9 mouse cellular contexts compared by ENCODE assay signal in genomic region chr7:96417251-96418004, GRCm38 (mm10).
DNase-seq lines count a peak whose midpoint lies in the region; ATAC-seq and TF ChIP-seq lines count a peak whose summit lies in the region.
"Had no signal": no experiment of that assay in that cellular context is flagged by ENCODE, and none has a peak within 500 bp of the region (broad histone marks: within the 10 kb centered on the region; RNA-seq: fewer than 3 reads in every experiment).

No protein-coding gene starts in this region.

- H3K4me1 ChIP-seq in midbrain, embryonic 13.5 days (replicated peaks), result peaks cover 14% of the 10 kb centered on the region
- no peaks in the 10 kb centered on the region; the same call in 1 of the 2 replicates for H3K4me1 ChIP-seq in midbrain, embryonic 11.5 days (ENCODE audit: control insufficient read depth, insufficient read depth, low read length)
- H3K4me1 ChIP-seq in lung, adult 2 months (ENCODE audit: control insufficient read depth, insufficient read depth, low read length), result no peaks in the 10 kb centered on the region; the same call in 1 of the 2 replicates

- no peaks in the 10 kb centered on the region for H3K36me3 ChIP-seq in midbrain, embryonic 13.5 days
- H3K36me3 ChIP-seq in midbrain, embryonic 11.5 days (ENCODE audit: control insufficient read depth, insufficient read depth, low read length), result no peaks in the 10 kb centered on the region

- H3K27me3 ChIP-seq in midbrain, embryonic 13.5 days, result no peaks in the 10 kb centered on the region
- no peaks in the 10 kb centered on the region for H3K27me3 ChIP-seq in midbrain, embryonic 11.5 days (ENCODE audit: control insufficient read depth, insufficient read depth, low read length)

- H3K4me2 ChIP-seq in midbrain, embryonic 13.5 days (replicated peaks), result no peak overlapping the region
- no peak overlapping the region for H3K4me2 ChIP-seq in midbrain, embryonic 11.5 days

- ATAC-seq in midbrain, embryonic 13.5 days, result peak; percentile 63
- no peak for ATAC-seq in midbrain, embryonic 11.5 days (ENCODE audit: low FRiP score)
- no peak for ATAC-seq in activated CD4-positive, CD25-positive, alpha-beta regulatory T cell, adult 4 months

- TF ChIP-seq CTCF in lung, adult 2 months (IDR thresholded peaks at IDR 0.05; ENCODE audit: insufficient read depth, low read length), result no peak

- H3K9me3 ChIP-seq in midbrain, embryonic 13.5 days, result no peaks in the 10 kb centered on the region
- no peaks in the 10 kb centered on the region for H3K9me3 ChIP-seq in midbrain, embryonic 11.5 days (ENCODE audit: control insufficient read depth, low read length)

- no peak overlapping the region for H3K27ac ChIP-seq in midbrain, embryonic 13.5 days
- H3K27ac ChIP-seq in midbrain, embryonic 11.5 days (ENCODE audit: low read depth, low read length), result no peak overlapping the region

- H3K4me3 ChIP-seq in midbrain, embryonic 13.5 days (replicated peaks), result no peak overlapping the region
- no peak overlapping the region for H3K4me3 ChIP-seq in midbrain, embryonic 11.5 days (ENCODE audit: low read depth, low read length)
- no peak overlapping the region for H3K4me3 ChIP-seq in lung, adult 2 months (replicated peaks; ENCODE audit: extremely low read depth, low read depth, low read length)
- H3K4me3 ChIP-seq: erythroblast, embryonic 14.5 days had no signal

- no peak overlapping the region for H3K9ac ChIP-seq in midbrain, embryonic 13.5 days (replicated peaks)
- no peak overlapping the region for H3K9ac ChIP-seq in midbrain, embryonic 11.5 days (ENCODE audit: low read length)

- TF ChIP-seq POLR2A in lung, adult 2 months (IDR thresholded peaks at IDR 0.05; ENCODE audit: borderline replicate concordance, extremely low read depth, low read depth, low read length), result no peak

- WGBS in midbrain, embryonic 13.5 days, result 84% methylated on average over 13 of the region's 13 CpGs
- 91% methylated on average over 13 of the region's 13 CpGs for WGBS in midbrain, embryonic 11.5 days
- WGBS in lung, adult 2 months, result 49% methylated on average over 13 of the region's 13 CpGs

- DNase-seq in midbrain, embryonic 11.5 days (ENCODE audit: low spot score, missing footprints), result no peak
- DNase-seq in cerebellum, postnatal 10 days, result peak; percentile 90 to 95
- peak; percentile 52 for DNase-seq in gastrocnemius, postnatal 25 days
- DNase-seq in kidney, postnatal 25 days, result peak; percentile 84 to 85
- DNase-seq in lung, adult 2 months, result peak; percentile 16
- DNase-seq in skeletal muscle tissue, adult 2 months (ENCODE audit: low read depth, low spot score), result peak; percentile 43
